Mouse (Mus musculus): ENCODE data around the gene Cep72. TPM values are rescaled to one million over a fixed set of nuclear protein-coding genes. Genes with fewer than 3 reads are reported as not detected.

The Cep72 gene
- total and polyA plus RNA-seq, 3 experiments: 7.3 to 15.1 (median 9.3) TPM

DNA sequence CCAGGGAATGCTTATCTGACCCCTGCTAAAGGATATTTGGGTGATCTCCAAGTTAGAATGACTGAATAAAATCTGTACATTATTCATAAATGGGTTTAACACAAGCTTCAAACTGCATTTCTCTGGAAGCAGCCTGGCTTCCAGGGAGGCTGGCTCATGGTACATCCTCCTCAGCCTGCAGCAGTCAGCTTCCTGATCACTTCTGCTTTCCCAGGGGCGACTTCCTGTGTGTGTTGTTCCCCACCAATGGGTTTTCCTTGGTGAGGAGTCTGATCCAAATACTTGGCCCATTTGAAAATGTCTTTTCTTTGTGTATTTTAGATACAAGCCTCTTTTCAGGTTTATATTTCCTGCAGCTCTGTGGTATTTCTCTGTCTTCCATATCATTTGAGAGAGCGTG lies 33.1 kb downstream of the Cep72 start:
- in situ Hi-C loops (cut with MboI; ENCODE audit: low pct_ligation_motif_present, low pct_unique_long_range_greater_than_20kb, low sequenced_read_pairs): loop anchor here (5.0 kb wide), 1 partner anchor 57 kb away; no protein-coding TSS in a partner anchor
- H3K27me3 ChIP-seq (replicated peaks): no peaks in the 10 kb centered on the region
- H3K27ac ChIP-seq (ENCODE audit: insufficient read depth, low read depth): no peak overlapping the region
- peaks cover 4 to 20% of the 10 kb centered on the region in 2 experiments; a peak in 3 of 4 replicates for H3K4me1 ChIP-seq (ENCODE audit: control insufficient read depth in 1 of 2, insufficient read depth in 2 of 2)
- dilution Hi-C loops (cut with MboI; ENCODE audit: extremely low pct_ligation_motif_present, extremely low pct_unique_long_range_greater_than_20kb, low sequenced_read_pairs): no loop called here
- H3K4me2 ChIP-seq (ENCODE audit: insufficient read depth, low read depth, poor library complexity, severe bottlenecking): no peak overlapping the region
- DNase-seq (ENCODE audit: extremely low read depth): no peak
- H3K36me3 ChIP-seq (replicated peaks in 1 of 2; ENCODE audit: control insufficient read depth in 1 of 2, insufficient read depth in 1 of 2, low read length in 1 of 2): peaks cover 0 to 2% of the 10 kb centered on the region in 2 experiments
- no peak overlapping the region for H3K4me3 ChIP-seq (replicated peaks in 1 of 3; ENCODE audit: low read depth in 2 of 3, low read length in 2 of 3, poor library complexity in 1 of 3)
- H3K9ac ChIP-seq (ENCODE audit: insufficient read depth, low read depth): no peak overlapping the region
- no peak for TF ChIP-seq POLR2AphosphoS2 (IDR thresholded peaks at IDR 0.05; ENCODE audit: low read depth, low read length)
- TF ChIP-seq MYC (IDR thresholded peaks at IDR 0.05; ENCODE audit: low read depth, low read length): no peak
- TF ChIP-seq MXI1 (IDR thresholded peaks at IDR 0.05; ENCODE audit: low read depth, low read length): no peak
- no peak for TF ChIP-seq NRF1 (IDR thresholded peaks at IDR 0.05; ENCODE audit: low read depth, low read length)
- TF ChIP-seq MAZ (IDR thresholded peaks at IDR 0.05; ENCODE audit: low read depth, low read length): no peak
- no peak for TF ChIP-seq EP300 (IDR thresholded peaks at IDR 0.05; ENCODE audit: low read length)
- no peak for TF ChIP-seq NELFE (IDR thresholded peaks at IDR 0.05; ENCODE audit: low read depth, low read length)
- TF ChIP-seq RCOR1 (conservative IDR thresholded peaks at IDR 0.05; ENCODE audit: low read depth, low read length): no peak
- no peak for TF ChIP-seq RAD21 (IDR thresholded peaks at IDR 0.05; ENCODE audit: low read depth, low read length)
- TF ChIP-seq MEF2A (IDR thresholded peaks at IDR 0.05; ENCODE audit: borderline replicate concordance, low read depth, low read length): no peak
- TF ChIP-seq TCF12 (IDR thresholded peaks at IDR 0.05; ENCODE audit: low read depth, low read length): no peak
- no peak for TF ChIP-seq KAT2A (IDR thresholded peaks at IDR 0.05; ENCODE audit: insufficient replicate concordance, low read length)
- no peak for TF ChIP-seq JUN (IDR thresholded peaks at IDR 0.05; ENCODE audit: insufficient read depth, low read depth, low read length)
- no peak for TF ChIP-seq ZNF384 (IDR thresholded peaks at IDR 0.05; ENCODE audit: low read depth, low read length)
- no peak for TF ChIP-seq ELF1 (IDR thresholded peaks at IDR 0.05; ENCODE audit: low read depth, low read length)
- TF ChIP-seq BHLHE40 (IDR thresholded peaks at IDR 0.05; ENCODE audit: low read depth, low read length): no peak
- TF ChIP-seq TBP (conservative IDR thresholded peaks at IDR 0.05; ENCODE audit: low read depth, low read length): no peak
- no peak for TF ChIP-seq E2F4 (IDR thresholded peaks at IDR 0.05; ENCODE audit: insufficient replicate concordance, low read depth, low read length)
- no peak for TF ChIP-seq IRF4 (IDR thresholded peaks at IDR 0.05; ENCODE audit: low read depth, low read length)
- TF ChIP-seq USF1 (IDR thresholded peaks at IDR 0.05; ENCODE audit: low read depth, low read length): no peak
- H3K9me3 ChIP-seq (replicated peaks; ENCODE audit: low read length): no peaks in the 10 kb centered on the region
- no peaks in the 10 kb centered on the region for H3K79me2 ChIP-seq (replicated peaks; ENCODE audit: control insufficient read depth, extremely low read depth, insufficient read depth, poor library complexity, severe bottlenecking)

DNA sequence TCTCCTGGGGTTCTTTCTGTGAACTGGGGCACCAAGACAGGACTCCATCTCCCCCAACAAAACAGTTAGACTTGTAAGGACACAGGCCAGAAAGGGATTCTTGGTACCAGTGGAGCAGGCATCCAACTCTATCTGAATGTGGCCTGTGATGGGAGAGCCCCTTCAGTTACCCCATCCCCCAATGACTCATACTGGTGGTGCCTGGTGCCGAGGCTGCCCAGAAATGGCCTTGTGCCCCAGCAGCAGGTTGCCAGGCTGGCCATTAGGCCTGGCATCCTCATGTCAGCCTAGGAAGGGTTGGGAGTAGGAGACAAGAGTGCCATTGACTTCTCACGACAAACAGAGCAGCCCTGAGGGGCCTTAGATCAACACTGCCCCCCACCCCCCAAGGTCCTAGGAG lies 34.0 kb downstream of the Cep72 start:
- Histone ChIP-seq H3K4me2 (ENCODE audit: insufficient read depth, low read depth, poor library complexity, severe bottlenecking) (no peak overlapping the region), H3K79me2 (replicated peaks; ENCODE audit: control insufficient read depth, extremely low read depth, insufficient read depth, poor library complexity, severe bottlenecking) (no peaks in the 10 kb centered on the region), H3K27me3 (replicated peaks) (no peaks in the 10 kb centered on the region), H3K27ac (ENCODE audit: insufficient read depth, low read depth) (no peak overlapping the region), H3K4me1 (ENCODE audit: control insufficient read depth in 1 of 2, insufficient read depth in 2 of 2) (peaks cover 4 to 20% of the 10 kb centered on the region in 2 experiments; a peak in 3 of 4 replicates), H3K36me3 (replicated peaks in 1 of 2; ENCODE audit: control insufficient read depth in 1 of 2, insufficient read depth in 1 of 2, low read length in 1 of 2) (peaks cover 0 to 2% of the 10 kb centered on the region in 2 experiments), H3K9me3 (replicated peaks; ENCODE audit: low read length) (no peaks in the 10 kb centered on the region), H3K9ac (ENCODE audit: insufficient read depth, low read depth) (no peak overlapping the region), H3K4me3 (replicated peaks in 1 of 3; ENCODE audit: low read depth in 2 of 3, low read length in 2 of 3, poor library complexity in 1 of 3) (no peak overlapping the region)
- dilution Hi-C loops (cut with MboI; ENCODE audit: extremely low pct_ligation_motif_present, extremely low pct_unique_long_range_greater_than_20kb, low sequenced_read_pairs) (no loop called here), in situ Hi-C loops (cut with MboI; ENCODE audit: low pct_ligation_motif_present, low pct_unique_long_range_greater_than_20kb, low sequenced_read_pairs) (loop anchor here (5.0 kb wide), 1 partner anchor 56 kb away; no protein-coding TSS in a partner anchor)
- DNase-seq (ENCODE audit: extremely low read depth): peak; percentile 39
- TF ChIP-seq EP300 (IDR thresholded peaks at IDR 0.05; ENCODE audit: low read length) (peak; percentile 26; the same call in 1 of the 2 replicates), RAD21 (IDR thresholded peaks at IDR 0.05; ENCODE audit: low read depth, low read length) (no peak)
